Mouse (Mus musculus) hindbrain, embryonic 14.5 days (tissue): ENCODE measurements around the gene Gm20509. TPM values are rescaled to one million over a fixed set of nuclear protein-coding genes. Genes with fewer than 3 reads are reported as not detected.
"Not testable (repeated sequence)": the region's sequence is repeated elsewhere in the genome, so short reads cannot be mapped to it uniquely, and the experiment has no call there.

Experiments
- ATAC-seq: fragments of 200-750 bp; cut with Nextera tagmentation; 2 replicates; pipeline ENCODE4 v1.8.0; 2017; ENCODE audit warnings: moderate number of reproducible peaks, mild to moderate bottlenecking, moderate TSS enrichment, moderate library complexity; ENCODE audit not compliant: low FRiP score
- DNase-seq: peaks from one replicate; pipeline ENCODE4 v3.0.0-alpha.2; 2015; ENCODE audit warnings: low spot score
- H3K27ac ChIP-seq: fragments of 300-500 bp; sonication (generic); 2 replicates; pipeline ENCODE4 v1.5.1; 2014; ENCODE audit warnings: mild to moderate bottlenecking, moderate library complexity
- H3K27me3 ChIP-seq: fragments of 300-500 bp; sonication (generic); 2 replicates; pipeline ENCODE4 v1.6.1; 2014; ENCODE audit warnings: mild to moderate bottlenecking, low read length, mixed read lengths; ENCODE audit not compliant: control insufficient read depth, insufficient read depth
- H3K36me3 ChIP-seq: fragments of 300-500 bp; sonication (generic); replicated peaks from 2 replicates; pipeline ENCODE4 v1.6.1; 2014; ENCODE audit not compliant: control insufficient read depth, insufficient read depth
- H3K4me1 ChIP-seq: fragments of 300-500 bp; sonication (generic); replicated peaks from 2 replicates; pipeline ENCODE4 v1.6.1; 2014; ENCODE audit warnings: antibody characterized with exemption, low read length, mixed read lengths; ENCODE audit not compliant: control insufficient read depth, insufficient read depth
- H3K4me2 ChIP-seq: fragments of 300-500 bp; sonication (generic); replicated peaks from 2 replicates; pipeline ENCODE4 v1.6.1; 2014; ENCODE audit warnings: mild to moderate bottlenecking, moderate library complexity
- H3K4me3 ChIP-seq: fragments of 300-500 bp; sonication (generic); replicated peaks from 2 replicates; pipeline ENCODE4 v1.5.1; 2014; ENCODE audit warnings: mild to moderate bottlenecking, low read length
- H3K9ac ChIP-seq: fragments of 300-500 bp; sonication (generic); 2 replicates; pipeline ENCODE4 v1.6.1; 2014
- H3K9me3 ChIP-seq: fragments of 300-500 bp; sonication (generic); 2 replicates; pipeline ENCODE4 v1.6.1; 2016; ENCODE audit warnings: low read length; ENCODE audit not compliant: control insufficient read depth
- WGBS: fragments of 180-500 bp; shearing (Covaris S2); extraction: QIAGEN DNeasy Blood & Tissue Kit; methylation state at CpG from one replicate; pipeline ENCODE4 v1.1.7; 2014; 5-methylcytosine and 5-hydroxymethylcytosine counted together
- polyA plus RNA-seq: library from polyadenylated mRNA; unstranded; fragments of >200 nt; fragmentation: Nextera tagmentation; extraction: Ambion mirVana; gene quantifications from 2 replicates; pipeline ENCODE4 v1.2.1, GENCODE M21; 2014

Gm20509 gene
- polyA plus RNA-seq, 1 experiment from 2014 or later: not detected

DNA sequence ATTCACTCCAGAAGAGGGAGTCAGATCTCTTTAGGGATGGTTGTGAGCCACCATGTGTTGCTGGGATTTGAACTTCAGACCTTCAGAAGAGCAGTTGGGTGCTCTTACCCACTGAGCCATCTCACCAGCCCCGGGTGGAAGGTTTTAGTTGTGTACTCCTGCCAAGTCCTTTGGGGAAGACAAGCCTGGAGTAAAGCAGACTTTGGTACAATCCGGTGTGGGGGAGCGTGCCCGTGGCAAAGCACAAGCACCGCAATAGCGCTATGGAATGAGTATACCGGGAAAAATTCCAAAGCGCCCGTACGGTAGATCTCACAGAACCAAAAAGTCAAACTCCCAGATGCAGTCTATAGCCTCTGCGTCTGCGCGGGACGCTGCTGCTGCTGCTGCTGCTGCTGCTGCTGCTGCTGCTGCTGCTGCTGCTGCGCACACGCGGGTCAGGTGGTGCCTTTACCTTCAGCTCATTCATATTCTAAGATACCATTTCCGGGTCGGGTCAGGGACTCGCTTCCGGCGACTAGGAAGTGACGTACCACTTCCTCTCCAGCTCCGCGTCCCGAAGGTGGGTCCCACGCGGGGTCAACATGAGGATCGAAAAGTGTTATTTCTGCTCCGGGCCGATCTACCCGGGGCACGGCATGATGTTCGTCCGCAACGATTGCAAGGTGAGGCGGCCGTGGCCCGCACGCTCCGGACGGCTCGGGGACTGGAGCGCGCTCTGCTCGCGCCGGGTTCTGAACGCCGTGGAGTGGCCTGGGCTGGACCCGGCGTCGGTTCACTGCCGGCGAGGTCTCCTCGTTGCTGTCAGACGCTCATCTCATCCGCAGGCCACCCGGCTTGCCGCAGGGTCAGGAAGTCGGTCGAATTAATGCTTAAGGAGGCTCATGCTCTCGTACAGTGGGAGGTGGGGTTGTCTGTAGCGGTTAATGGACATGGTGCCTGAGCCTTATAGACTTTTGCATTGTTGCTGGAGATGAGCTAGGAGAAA is 10.9 kb downstream of the Gm20509 start, which contains the start of gene Rsl24d1:
TSS of gene Rsl24d1 (plus strand) at position 508 of the 988 bp plus-strand sequence.
- peak within 1 kb of the TSS; percentile 65 for H3K4me2 ChIP-seq
- ATAC-seq (peak; percentile 99), DNase-seq (peak; percentile 85)
- peak within 1 kb of the TSS; percentile 74 for H3K9ac ChIP-seq
- H3K9me3 ChIP-seq: no peaks in the 10 kb centered on the region
- WGBS: under 1% methylated on average over 64 of the region's 64 CpGs
- H3K4me3 ChIP-seq: peak within 1 kb of the TSS; percentile 92
- peaks cover 29% of the 10 kb centered on the region for H3K36me3 ChIP-seq
- peak within 1 kb of the TSS; percentile 51 for H3K27ac ChIP-seq
- H3K27me3 ChIP-seq: no peaks in the 10 kb centered on the region
- peaks cover 7% of the 10 kb centered on the region; the same call in 1 of the 2 replicates for H3K4me1 ChIP-seq

DNA sequence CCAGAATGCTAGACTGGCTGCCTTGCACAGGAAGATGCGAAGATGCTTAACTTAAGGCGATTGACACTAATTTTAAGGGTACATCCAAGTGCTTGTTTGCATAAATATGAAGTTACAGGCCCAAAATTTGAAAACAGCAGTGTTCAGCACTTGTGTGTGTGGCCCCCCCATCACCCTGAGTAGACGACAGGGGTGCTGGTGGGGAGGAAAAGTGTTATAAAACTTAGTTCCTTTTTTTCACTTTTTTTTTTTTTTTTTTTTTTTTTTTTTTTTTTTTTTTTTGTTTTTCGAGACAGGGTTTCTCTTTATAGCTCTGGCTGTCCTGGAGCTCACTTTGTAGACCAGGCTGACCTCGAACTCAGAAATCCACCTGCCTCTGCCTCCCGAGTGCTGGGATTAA is 14.4 kb downstream of the Gm20509 start:
- H3K9ac ChIP-seq, H3K4me3 ChIP-seq, DNase-seq, H3K27ac ChIP-seq, ATAC-seq, H3K9me3 ChIP-seq, H3K27me3 ChIP-seq, H3K4me2 ChIP-seq, H3K4me1 ChIP-seq: not testable (repeated sequence)
- peaks cover 54% of the 10 kb centered on the region for H3K36me3 ChIP-seq
- 90% methylated on average over 5 of the region's 6 CpGs for WGBS

DNA sequence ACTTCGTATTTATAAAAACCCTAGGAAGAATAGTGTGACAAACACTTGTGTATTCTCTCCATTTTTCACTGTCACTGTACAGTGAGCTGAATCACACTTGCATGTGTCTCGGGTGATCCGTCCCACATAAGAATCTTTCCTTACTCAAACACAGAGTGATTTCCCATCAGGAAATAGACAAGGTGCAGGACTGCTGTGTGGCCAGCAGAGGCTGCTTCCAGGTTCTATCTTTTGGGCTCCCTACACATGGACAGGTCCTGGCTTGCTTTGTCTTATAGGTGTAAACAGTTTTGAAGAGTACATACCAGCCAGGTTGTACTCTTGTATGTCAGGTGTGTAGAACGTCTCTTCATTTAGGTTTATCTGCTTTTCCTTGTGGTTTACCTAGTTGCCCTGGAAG is 15.7 kb downstream of the Gm20509 start:
- no peak for ATAC-seq
- peaks cover 65% of the 10 kb centered on the region for H3K36me3 ChIP-seq

DNA sequence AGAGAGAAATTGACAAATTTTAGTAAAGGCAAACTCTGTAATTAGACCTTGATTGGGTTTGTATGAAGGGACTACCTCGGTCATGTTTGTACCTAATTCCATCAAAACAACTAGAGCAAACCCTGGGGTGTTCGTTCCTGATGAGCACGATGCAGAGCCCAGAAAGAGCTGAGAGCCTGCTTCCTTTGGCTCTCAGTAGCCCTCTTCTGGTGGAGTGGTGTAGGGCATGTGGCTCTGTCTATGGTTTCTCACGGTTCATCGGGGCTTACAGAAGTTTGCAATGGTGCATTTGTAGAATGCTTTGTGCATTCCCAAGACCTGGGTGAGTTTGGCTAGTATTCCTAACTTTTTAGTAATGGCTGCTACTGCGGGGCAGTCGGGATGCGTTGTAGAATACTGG is 19.5 kb downstream of the Gm20509 start:
- Histone ChIP-seq H3K9ac (no peak overlapping the region), H3K4me1 (no peaks in the 10 kb centered on the region), H3K9me3 (no peaks in the 10 kb centered on the region), H3K36me3 (peaks cover 85% of the 10 kb centered on the region), H3K4me3 (no peak overlapping the region), H3K27me3 (no peaks in the 10 kb centered on the region), H3K27ac (no peak overlapping the region), H3K4me2 (no peak overlapping the region)
- no peak for ATAC-seq
- peak; percentile 38 for DNase-seq
- WGBS: 80% methylated on average over 8 of the region's 8 CpGs

More for the DNA sequence above, 15.7 kb downstream of the Gm20509 start:
- Histone ChIP-seq H3K9me3 (no peaks in the 10 kb centered on the region), H3K4me1 (peaks cover 7% of the 10 kb centered on the region; the same call in 1 of the 2 replicates), H3K27me3 (no peaks in the 10 kb centered on the region), H3K4me3 (no peak overlapping the region), H3K9ac (no peak overlapping the region), H3K27ac (no peak overlapping the region), H3K4me2 (no peak overlapping the region)
- WGBS: 90% methylated on average over 4 of the region's 4 CpGs
- DNase-seq: no peak

DNA sequence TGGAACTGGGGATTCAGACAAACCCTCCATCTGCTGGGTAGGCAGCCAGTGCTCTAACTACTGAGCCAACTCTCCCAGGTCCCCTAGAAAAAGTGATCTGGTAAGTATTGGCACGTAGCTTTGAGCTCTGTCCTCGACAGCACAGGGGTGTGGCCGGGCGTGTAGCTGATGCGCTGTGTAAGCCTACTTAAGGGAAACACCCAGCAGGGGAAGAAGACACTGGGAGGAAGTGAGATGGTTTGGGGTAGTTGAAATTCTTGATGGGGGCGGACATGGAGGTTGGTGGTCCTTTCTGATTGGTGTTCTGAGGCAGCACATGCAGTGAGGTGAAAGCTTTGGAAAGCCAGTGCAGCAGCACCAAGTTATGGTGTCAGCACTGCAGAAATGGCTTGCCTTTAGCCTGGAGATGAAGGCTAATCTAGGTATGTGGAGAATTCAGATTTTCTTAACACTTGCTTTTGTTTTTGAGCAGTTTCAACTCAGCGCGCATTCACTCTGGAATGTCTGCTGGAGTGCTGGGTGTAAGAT is 22.8 kb downstream of the Gm20509 start:
- Histone ChIP-seq H3K9ac (no peak overlapping the region), H3K9me3 (no peaks in the 10 kb centered on the region), H3K27me3 (no peaks in the 10 kb centered on the region), H3K27ac (no peak overlapping the region), H3K36me3 (peaks cover 96% of the 10 kb centered on the region), H3K4me3 (no peak overlapping the region), H3K4me1 (no peaks in the 10 kb centered on the region), H3K4me2 (no peak overlapping the region)
- no peak for DNase-seq
- WGBS: 95% methylated on average over 8 of the region's 8 CpGs
- ATAC-seq: no peak

DNA sequence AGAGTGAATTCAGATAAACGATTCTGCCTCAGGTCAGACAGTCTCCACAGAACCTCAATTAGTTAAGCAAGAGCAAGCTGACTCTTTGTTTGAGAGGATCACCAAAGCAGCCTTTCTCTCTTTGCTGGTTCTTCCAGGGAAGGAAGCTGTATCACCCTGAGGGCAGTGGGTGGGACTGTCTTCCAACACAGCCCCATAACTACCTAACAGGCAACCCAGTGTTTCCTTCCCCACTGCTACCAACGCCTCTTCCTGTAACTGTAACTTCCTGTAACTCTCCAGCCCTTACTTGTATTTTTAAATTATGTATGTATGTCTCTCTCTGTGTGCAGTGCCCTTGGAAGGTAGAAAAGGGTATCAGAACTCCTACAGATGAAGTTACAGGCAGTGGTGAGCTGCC is 25.2 kb downstream of the Gm20509 start:
- DNase-seq: no peak
- no peak for ATAC-seq
- WGBS: 98% methylated on average over 2 of the region's 2 CpGs

DNA sequence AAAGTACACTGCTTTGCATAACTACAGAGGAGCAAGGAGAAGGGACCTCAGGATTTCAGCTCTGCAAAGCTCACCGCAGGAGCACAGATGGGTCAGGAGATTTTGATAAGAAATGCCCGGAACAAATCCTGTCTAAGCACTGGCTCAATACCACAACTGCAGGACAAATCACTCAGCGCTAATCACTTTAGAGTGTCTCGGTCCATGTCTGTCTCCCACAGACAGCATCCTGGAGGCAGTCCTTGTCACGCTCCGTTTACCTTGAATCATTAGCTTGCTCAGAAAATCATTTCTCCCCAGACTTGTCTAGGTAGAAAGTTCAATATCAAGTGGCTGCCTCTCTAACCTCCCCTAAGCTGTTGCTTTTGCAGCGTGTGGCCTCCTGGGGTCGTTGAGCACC is 27.6 kb downstream of the Gm20509 start:
- H3K9me3 ChIP-seq: no peaks in the 10 kb centered on the region
- 78% methylated on average over 8 of the region's 8 CpGs for WGBS
- H3K4me1 ChIP-seq: no peaks in the 10 kb centered on the region
- no peak overlapping the region for H3K9ac ChIP-seq
- no peak overlapping the region for H3K4me3 ChIP-seq
- H3K4me2 ChIP-seq: no peak overlapping the region
- ATAC-seq: no peak
- no peaks in the 10 kb centered on the region for H3K27me3 ChIP-seq
- H3K36me3 ChIP-seq: peaks cover 50% of the 10 kb centered on the region
- no peak for DNase-seq
- H3K27ac ChIP-seq: no peak overlapping the region

More for the DNA sequence above, 25.2 kb downstream of the Gm20509 start:
- no peaks in the 10 kb centered on the region for H3K27me3 ChIP-seq
- H3K27ac ChIP-seq: no peak overlapping the region
- H3K4me1 ChIP-seq: no peaks in the 10 kb centered on the region
- H3K4me3 ChIP-seq: no peak overlapping the region
- no peak overlapping the region for H3K4me2 ChIP-seq
- H3K9ac ChIP-seq: no peak overlapping the region
- H3K9me3 ChIP-seq: no peaks in the 10 kb centered on the region
- peaks cover 74% of the 10 kb centered on the region for H3K36me3 ChIP-seq

DNA sequence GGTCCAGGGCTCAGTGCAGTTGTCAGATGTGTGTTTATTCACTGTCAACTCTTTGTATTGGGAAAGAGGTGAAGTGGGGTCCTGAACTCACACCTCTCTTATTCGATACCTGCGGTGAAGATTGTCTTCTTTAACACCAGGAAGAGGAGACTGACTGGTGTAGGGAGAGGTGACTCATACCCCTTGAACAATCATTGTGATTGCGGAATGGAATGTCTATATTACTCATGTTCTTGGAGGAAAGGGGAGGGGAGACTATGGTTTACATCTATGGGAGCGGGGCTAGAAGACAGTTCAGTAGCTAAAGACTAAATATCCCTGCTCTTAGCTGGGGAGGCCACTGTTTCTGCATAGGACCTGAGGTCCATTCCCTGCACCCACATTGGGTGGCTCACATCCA is 28.3 kb downstream of the Gm20509 start:
- WGBS: 92% methylated on average over 4 of the region's 4 CpGs
- H3K27ac ChIP-seq: no peak overlapping the region
- ATAC-seq: no peak
- DNase-seq: no peak
- no peak overlapping the region for H3K4me3 ChIP-seq
- no peak overlapping the region for H3K4me2 ChIP-seq
- H3K9me3 ChIP-seq: no peaks in the 10 kb centered on the region
- H3K36me3 ChIP-seq: peaks cover 44% of the 10 kb centered on the region
- no peak overlapping the region for H3K9ac ChIP-seq
- no peaks in the 10 kb centered on the region for H3K27me3 ChIP-seq
- no peaks in the 10 kb centered on the region for H3K4me1 ChIP-seq

DNA sequence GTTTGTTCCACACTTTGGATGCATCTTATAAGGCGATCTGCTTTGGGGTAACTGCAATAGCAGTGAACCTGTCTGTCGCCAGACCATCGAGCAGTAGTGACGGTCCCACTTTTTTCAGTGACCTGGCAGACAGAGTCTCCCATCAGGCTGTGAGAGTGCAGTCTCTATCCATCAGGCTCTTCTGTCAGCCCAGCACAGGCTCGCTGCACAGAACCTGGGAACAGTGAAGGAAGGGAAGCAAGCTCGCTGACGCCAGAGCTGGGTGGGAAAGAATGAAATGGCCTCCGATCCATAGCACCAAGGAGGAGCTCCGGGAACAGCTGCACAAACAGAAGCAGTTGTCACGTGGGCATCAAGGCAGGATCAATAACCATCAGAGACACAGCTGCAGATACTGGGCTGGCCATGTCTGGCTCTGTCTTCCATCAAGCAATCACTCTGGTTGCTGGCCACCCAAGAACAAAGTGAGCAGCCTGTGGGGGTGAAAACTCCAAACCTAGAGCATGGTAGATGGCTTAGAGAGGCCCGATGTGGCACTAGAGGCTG is 35.1 kb downstream of the Gm20509 start:
- H3K27ac ChIP-seq: no peak overlapping the region
- ATAC-seq (no peak), DNase-seq (no peak)
- no peak overlapping the region for H3K9ac ChIP-seq
- WGBS: 78% methylated on average over 11 of the region's 11 CpGs
- H3K4me2 ChIP-seq: no peak overlapping the region
- H3K4me1 ChIP-seq: no peaks in the 10 kb centered on the region
- no peaks in the 10 kb centered on the region for H3K9me3 ChIP-seq
- H3K27me3 ChIP-seq: no peaks in the 10 kb centered on the region
- H3K36me3 ChIP-seq: no peaks in the 10 kb centered on the region
- no peak overlapping the region for H3K4me3 ChIP-seq
